Mouse (Mus musculus) lung, embryonic 14.5 days (tissue): ENCODE data around the gene Lmna. TPM values are rescaled to one million over a fixed set of nuclear protein-coding genes. Genes with fewer than 3 reads are reported as not detected.

Experiments
- ATAC-seq: fragments of 200-750 bp; cut with Nextera tagmentation; 2 replicates; pipeline ENCODE4 v1.8.0; 2017; ENCODE audit warnings: mild to moderate bottlenecking, moderate TSS enrichment, moderate library complexity; ENCODE audit not compliant: insufficient read depth
- DNase-seq: peaks from one replicate; pipeline ENCODE4 v3.0.0-alpha.2; 2015
- H3K27ac ChIP-seq: fragments of 300-500 bp; sonication (generic); 2 replicates; pipeline ENCODE4 v1.5.1; 2014; ENCODE audit warnings: low read depth, mild to moderate bottlenecking, moderate library complexity
- H3K27me3 ChIP-seq: fragments of 300-500 bp; sonication (generic); 2 replicates; pipeline ENCODE4 v1.6.1; 2014; ENCODE audit warnings: low read length, control low read depth; ENCODE audit not compliant: insufficient read depth
- H3K36me3 ChIP-seq: fragments of 300-500 bp; sonication (generic); 2 replicates; pipeline ENCODE4 v1.6.1; 2014; ENCODE audit warnings: control low read depth; ENCODE audit not compliant: insufficient read depth
- H3K4me1 ChIP-seq: fragments of 300-500 bp; sonication (generic); 2 replicates; pipeline ENCODE4 v1.6.1; 2014; ENCODE audit warnings: antibody characterized with exemption, control low read depth; ENCODE audit not compliant: insufficient read depth
- H3K4me2 ChIP-seq: fragments of 300-500 bp; sonication (generic); 2 replicates; pipeline ENCODE4 v1.6.1; 2014; ENCODE audit warnings: mild to moderate bottlenecking
- H3K4me3 ChIP-seq: fragments of 300-500 bp; sonication (generic); 2 replicates; pipeline ENCODE4 v1.5.1; 2014; ENCODE audit warnings: low read depth, low read length
- H3K9ac ChIP-seq: fragments of 300-500 bp; sonication (generic); 2 replicates; pipeline ENCODE4 v1.6.1; 2014
- H3K9me3 ChIP-seq: fragments of 300-500 bp; sonication (generic); 2 replicates; pipeline ENCODE4 v1.6.1; 2016; ENCODE audit warnings: low read depth, low read length, control low read depth
- CTCF ChIP-seq: IDR thresholded peaks from 2 replicates; pipeline ENCODE4 v1.5.1; 2016; ENCODE audit warnings: antibody characterized with exemption, low read depth
- WGBS: fragments of 180-500 bp; shearing (Covaris S2); extraction: QIAGEN DNeasy Blood & Tissue Kit; methylation state at CpG from one replicate; pipeline ENCODE4 v1.1.7; 2014; 5-methylcytosine and 5-hydroxymethylcytosine counted together
- polyA plus RNA-seq: library from polyadenylated mRNA; unstranded; fragments of >200 nt; fragmentation: Nextera tagmentation; extraction: Ambion mirVana; gene quantifications from 2 replicates; pipeline ENCODE4 v1.2.1, GENCODE M21; 2014

Gene Lmna
- polyA plus RNA-seq, 1 experiment from 2014 or later: 70.0 TPM

- H3K9me3 ChIP-seq: no peaks in the 10 kb centered on the region
- DNase-seq (peak; percentile 77), ATAC-seq (peak; percentile 32)
- H3K27me3 ChIP-seq: no peaks in the 10 kb centered on the region
- H3K4me3 ChIP-seq: peak overlapping the region; percentile 90
- TF ChIP-seq CTCF: no peak
- H3K4me2 ChIP-seq: peak overlapping the region; percentile 86
- H3K36me3 ChIP-seq: peaks cover 28% of the 10 kb centered on the region
- peak overlapping the region; percentile 98 for H3K27ac ChIP-seq
- H3K4me1 ChIP-seq: peaks cover 35% of the 10 kb centered on the region
- H3K9ac ChIP-seq: peak overlapping the region; percentile 99
- 0% methylated on average over 40 of the region's 40 CpGs for WGBS
Measured at GRCm38 (mm10) chr3:88532689-88533511, 23.1 kb upstream of the Lmna start.

DNA sequence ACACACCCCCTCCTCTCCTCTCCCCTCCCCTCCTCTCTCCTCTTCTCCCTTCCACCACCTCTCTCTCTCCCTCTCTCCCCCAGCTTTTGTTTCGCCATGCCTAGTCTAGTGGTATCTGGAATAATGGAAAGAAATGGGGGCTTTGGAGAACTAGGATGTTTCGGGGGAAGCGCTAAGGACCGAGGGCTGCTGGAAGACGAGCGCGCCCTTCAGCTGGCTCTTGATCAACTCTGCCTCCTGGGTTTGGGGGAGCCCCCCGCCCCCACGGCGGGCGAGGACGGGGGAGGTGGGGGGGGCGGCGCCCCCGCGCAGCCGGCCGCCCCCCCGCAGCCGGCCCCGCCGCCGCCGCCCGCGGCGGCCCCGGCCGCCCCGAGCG is 22.5 kb upstream of the Lmna start, which contains the start of gene Mex3a:
Gene Mex3a, plus strand, starts transcription at position 97 of the 376 bp plus-strand sequence.
- H3K36me3 ChIP-seq: peaks cover 22% of the 10 kb centered on the region
- peak; percentile 53 for DNase-seq
- H3K4me1 ChIP-seq: peaks cover 35% of the 10 kb centered on the region
- under 1% methylated on average over 12 of the region's 31 CpGs for WGBS
- H3K9me3 ChIP-seq: no peaks in the 10 kb centered on the region
- no peak for TF ChIP-seq CTCF
- peak within 1 kb of the TSS; percentile 98 for H3K27ac ChIP-seq
- ATAC-seq: peak; percentile 3
- H3K4me2 ChIP-seq: peak within 1 kb of the TSS; percentile 86
- no peaks in the 10 kb centered on the region for H3K27me3 ChIP-seq
- H3K4me3 ChIP-seq: peak within 1 kb of the TSS; percentile 90
- peak within 1 kb of the TSS; percentile 99 for H3K9ac ChIP-seq

DNA sequence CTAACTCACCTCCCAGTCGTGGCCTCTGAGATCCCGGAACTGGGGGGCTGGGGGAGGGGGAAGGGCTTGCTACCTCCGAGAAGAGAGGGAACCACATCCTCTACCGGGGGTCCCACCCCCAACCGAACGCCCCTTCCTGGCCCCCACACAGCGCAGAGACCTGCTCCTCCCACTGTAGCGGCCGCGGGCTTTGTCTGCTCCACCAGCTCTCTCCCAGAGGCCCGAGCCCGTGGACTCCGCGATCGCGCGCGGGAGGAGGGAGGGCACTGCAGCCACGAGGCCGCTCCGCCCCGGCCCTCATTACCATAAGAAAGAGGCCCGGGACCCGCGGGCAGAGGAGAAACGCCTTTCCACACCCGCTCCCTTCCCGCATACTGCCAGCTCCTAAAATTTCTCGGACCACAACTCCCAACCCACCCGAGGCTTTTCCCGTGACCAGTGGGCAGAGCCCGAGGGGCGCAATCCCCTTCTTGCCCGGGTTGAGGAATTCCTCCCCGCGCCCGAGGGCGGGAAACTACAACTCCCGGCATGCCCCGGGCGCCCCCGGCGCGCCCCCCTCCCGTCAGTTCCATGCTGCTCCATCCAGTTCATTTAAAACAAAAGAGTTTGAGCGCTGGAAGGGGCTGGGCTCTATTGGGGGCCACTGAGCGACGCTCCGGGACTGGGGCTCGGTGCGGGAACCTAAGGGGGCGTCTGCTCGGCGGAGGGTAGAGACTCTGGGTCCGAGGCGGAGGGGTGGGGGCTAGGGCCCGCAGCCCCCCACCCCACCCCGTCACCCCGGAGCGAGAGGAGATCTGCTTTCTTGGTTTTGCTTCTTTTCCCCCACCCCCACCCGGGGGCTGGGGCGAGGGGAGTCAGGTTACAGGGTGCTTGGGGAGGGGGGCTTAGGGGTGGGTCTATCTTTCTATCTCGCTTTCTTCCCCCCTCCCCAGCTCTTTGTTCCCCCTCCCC is 21.9 kb upstream of the Lmna start:
- Histone ChIP-seq H3K36me3 (peaks cover 15% of the 10 kb centered on the region), H3K27me3 (no peaks in the 10 kb centered on the region), H3K27ac (peak overlapping the region; percentile 98), H3K9ac (peak overlapping the region; percentile 99), H3K4me3 (peak overlapping the region; percentile 90), H3K4me2 (peak overlapping the region; percentile 86), H3K4me1 (peaks cover 29% of the 10 kb centered on the region), H3K9me3 (no peaks in the 10 kb centered on the region)
- ATAC-seq (peak; percentile 81), DNase-seq (peak; percentile 92)
- TF ChIP-seq CTCF: no peak
- under 1% methylated on average over 59 of the region's 63 CpGs for WGBS

GRCm38 (mm10) chr3:88530082-88530864 is 20.5 kb upstream of the Lmna start:
- peak overlapping the region; percentile 90 for H3K4me3 ChIP-seq
- peaks cover 4% of the 10 kb centered on the region for H3K36me3 ChIP-seq
- peak overlapping the region; percentile 86 for H3K4me2 ChIP-seq
- no peak for DNase-seq
- H3K9me3 ChIP-seq: no peaks in the 10 kb centered on the region
- no peaks in the 10 kb centered on the region for H3K27me3 ChIP-seq
- peak overlapping the region; percentile 98 for H3K27ac ChIP-seq
- TF ChIP-seq CTCF: no peak
- H3K9ac ChIP-seq: peak overlapping the region; percentile 99
- WGBS: 11% methylated on average over 11 of the region's 11 CpGs
- peaks cover 17% of the 10 kb centered on the region for H3K4me1 ChIP-seq
- ATAC-seq: no peak

- H3K4me1 ChIP-seq: 0 out of 2 replicates have a peak, but pooled peaks cover 11% of the 10 kb centered on the region
- no peak for TF ChIP-seq CTCF
- 38% methylated on average over 7 of the region's 7 CpGs for WGBS
Measured at GRCm38 (mm10) chr3:88529204-88530000, 19.6 kb upstream of the Lmna start.

GRCm38 (mm10) chr3:88528646-88529045 is 18.9 kb upstream of the Lmna start:
- 80% methylated on average over 11 of the region's 11 CpGs for WGBS
- Histone ChIP-seq H3K36me3 (peaks cover 14% of the 10 kb centered on the region), H3K27ac (no peak overlapping the region), H3K9ac (no peak overlapping the region), H3K4me3 (no peak overlapping the region), H3K4me2 (0 out of 2 replicates have a peak overlapping the region, but pooled peaks have one; percentile 86), H3K4me1 (0 out of 2 replicates have a peak, but pooled peaks cover 11% of the 10 kb centered on the region), H3K9me3 (no peaks in the 10 kb centered on the region), H3K27me3 (no peaks in the 10 kb centered on the region)
- ATAC-seq (no peak), DNase-seq (no peak)
- TF ChIP-seq CTCF: no peak

More at GRCm38 (mm10) chr3:88529204-88530000, 19.6 kb upstream of the Lmna start:
- Histone ChIP-seq H3K9ac (peak overlapping the region; percentile 99), H3K4me2 (peak overlapping the region; percentile 86), H3K36me3 (peaks cover 11% of the 10 kb centered on the region), H3K9me3 (no peaks in the 10 kb centered on the region), H3K27me3 (no peaks in the 10 kb centered on the region), H3K4me3 (peak overlapping the region; percentile 90), H3K27ac (no peak overlapping the region; the same call in 1 of the 2 replicates)
- DNase-seq (no peak), ATAC-seq (no peak)
